In genomic region chr2:160148031-160148430, GRCm38 (mm10) we compare ENCODE assay signal across 31 mouse cellular contexts.
"Had no signal": no experiment of that assay in that cellular context is flagged by ENCODE, and none has a peak within 500 bp of the region (broad histone marks: within the 10 kb centered on the region; RNA-seq: fewer than 3 reads in every experiment).

No protein-coding gene starts in this region.

- ATAC-seq: liver, embryonic 12.5 days; liver, postnatal 0 days; lung, postnatal 0 days; midbrain, embryonic 13.5 days; midbrain, embryonic 15.5 days; midbrain, embryonic 16.5 days had no signal

- DNase-seq: liver; liver, embryonic 13.5 days; liver, postnatal 0 days; lung, adult 18-20 months; lung, adult 2 months; lung, embryonic 14.5 days; lung, postnatal 10 days; lung, postnatal 14 days; lung, postnatal 36 days; midbrain, embryonic 14.5 days had no signal

- H3K4me2 ChIP-seq: limb, embryonic 12.5 days; limb, embryonic 13.5 days; limb, embryonic 15.5 days; liver, embryonic 11.5 days; liver, embryonic 12.5 days; liver, embryonic 13.5 days; liver, embryonic 15.5 days; lung, embryonic 14.5 days; lung, embryonic 15.5 days; midbrain, embryonic 11.5 days; midbrain, embryonic 12.5 days; midbrain, embryonic 13.5 days; midbrain, embryonic 15.5 days; neural tube, embryonic 12.5 days; neural tube, embryonic 13.5 days had no signal

- H3K9me3 ChIP-seq: limb, embryonic 10.5 days; limb, embryonic 12.5 days; limb, embryonic 13.5 days; limb, embryonic 15.5 days; liver, embryonic 12.5 days; liver, embryonic 13.5 days; liver, embryonic 15.5 days; lung, embryonic 15.5 days; midbrain, embryonic 10.5 days; midbrain, embryonic 12.5 days; midbrain, embryonic 13.5 days; midbrain, embryonic 15.5 days; neural tube, embryonic 12.5 days; neural tube, embryonic 13.5 days had no signal

- H3K36me3 ChIP-seq: limb, embryonic 10.5 days; limb, embryonic 12.5 days; limb, embryonic 13.5 days; limb, embryonic 15.5 days; liver, embryonic 12.5 days; liver, embryonic 13.5 days; liver, embryonic 15.5 days; lung, embryonic 15.5 days; midbrain, embryonic 10.5 days; midbrain, embryonic 12.5 days; midbrain, embryonic 13.5 days; midbrain, embryonic 15.5 days; neural tube, embryonic 12.5 days; neural tube, embryonic 13.5 days had no signal

- H3K4me1 ChIP-seq: limb, embryonic 10.5 days; limb, embryonic 12.5 days; limb, embryonic 13.5 days; liver, embryonic 12.5 days; liver, embryonic 13.5 days; liver, embryonic 15.5 days; lung, embryonic 15.5 days; megakaryocyte, embryonic 14.5 days; midbrain, embryonic 10.5 days; midbrain, embryonic 12.5 days; midbrain, embryonic 13.5 days; midbrain, embryonic 15.5 days; neural tube, embryonic 12.5 days; neural tube, embryonic 13.5 days had no signal

- H3K27me3 ChIP-seq: limb, embryonic 12.5 days; limb, embryonic 13.5 days; limb, embryonic 15.5 days; liver, embryonic 12.5 days; liver, embryonic 13.5 days; liver, embryonic 15.5 days; lung, embryonic 15.5 days; megakaryocyte, embryonic 14.5 days; midbrain, embryonic 12.5 days; midbrain, embryonic 13.5 days; midbrain, embryonic 15.5 days; neural tube, embryonic 12.5 days; neural tube, embryonic 13.5 days had no signal

- H3K9ac ChIP-seq: limb, embryonic 12.5 days; limb, embryonic 13.5 days; limb, embryonic 15.5 days; liver, embryonic 12.5 days; liver, embryonic 13.5 days; liver, embryonic 14.5 days; liver, embryonic 15.5 days; liver, postnatal 0 days; lung, embryonic 14.5 days; lung, embryonic 15.5 days; midbrain, embryonic 12.5 days; midbrain, embryonic 13.5 days; midbrain, embryonic 15.5 days; neural tube, embryonic 12.5 days; neural tube, embryonic 13.5 days had no signal

- H3K4me3 ChIP-seq: limb, embryonic 10.5 days; limb, embryonic 12.5 days; limb, embryonic 13.5 days; limb, embryonic 15.5 days; liver, embryonic 12.5 days; liver, embryonic 13.5 days; liver, embryonic 15.5 days; lung, embryonic 15.5 days; megakaryocyte, embryonic 14.5 days; midbrain, embryonic 10.5 days; midbrain, embryonic 12.5 days; midbrain, embryonic 13.5 days; midbrain, embryonic 15.5 days; myocyte; neural tube, embryonic 12.5 days; neural tube, embryonic 13.5 days had no signal

- H3K27ac ChIP-seq: limb, embryonic 10.5 days; limb, embryonic 12.5 days; limb, embryonic 13.5 days; limb, embryonic 15.5 days; liver, embryonic 12.5 days; liver, embryonic 13.5 days; liver, embryonic 14.5 days; liver, embryonic 15.5 days; lung, embryonic 15.5 days; macrophage; midbrain, embryonic 10.5 days; midbrain, embryonic 12.5 days; midbrain, embryonic 13.5 days; midbrain, embryonic 15.5 days; neural tube, embryonic 12.5 days; neural tube, embryonic 13.5 days had no signal
